Mouse (Mus musculus): ENCODE results near the gene Gjb3. TPM values are rescaled to one million over a fixed set of nuclear protein-coding genes. Genes with fewer than 3 reads are reported as not detected.

Gene Gjb3
- polyA plus RNA-seq, 1 experiment from 2014 or later: not detected

DNA sequence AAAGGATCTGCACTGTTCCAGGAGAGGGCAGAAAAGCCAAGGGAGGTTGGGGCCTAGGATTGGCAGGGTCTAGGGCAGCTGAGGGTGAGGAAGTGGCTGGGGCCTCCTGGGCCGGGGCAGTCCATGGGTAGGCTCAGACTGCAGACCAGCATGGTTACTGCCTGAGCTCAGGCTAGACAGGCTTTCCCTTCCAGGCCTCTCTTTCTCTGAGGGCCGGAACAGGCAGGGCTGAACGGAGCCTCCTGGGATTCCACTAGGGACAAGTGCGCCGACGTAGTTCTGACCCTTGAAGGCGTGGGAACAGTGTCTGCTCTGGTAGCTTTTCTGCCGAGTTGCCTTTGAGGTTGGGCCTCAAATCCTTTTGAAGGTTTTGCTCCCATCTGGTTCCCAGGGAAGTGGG lies 14.9 kb downstream of the Gjb3 start:
- Histone ChIP-seq H3K27me3 (replicated peaks) (peaks cover 3% of the 10 kb centered on the region; the same call in 1 of the 2 replicates), H3K9me3 (replicated peaks) (no peaks in the 10 kb centered on the region), H3K4me3 (replicated peaks) (no peak overlapping the region), H3K9ac (replicated peaks) (no peak overlapping the region), H3K27ac (replicated peaks) (no peak overlapping the region), H3K4me1 (peaks cover 15% of the 10 kb centered on the region), H3K4me2 (no peak overlapping the region), H3K36me3 (no peaks in the 10 kb centered on the region)
- ATAC-seq (ENCODE audit: low FRiP score): no peak
- 86% methylated on average over 8 of the region's 8 CpGs for WGBS

DNA sequence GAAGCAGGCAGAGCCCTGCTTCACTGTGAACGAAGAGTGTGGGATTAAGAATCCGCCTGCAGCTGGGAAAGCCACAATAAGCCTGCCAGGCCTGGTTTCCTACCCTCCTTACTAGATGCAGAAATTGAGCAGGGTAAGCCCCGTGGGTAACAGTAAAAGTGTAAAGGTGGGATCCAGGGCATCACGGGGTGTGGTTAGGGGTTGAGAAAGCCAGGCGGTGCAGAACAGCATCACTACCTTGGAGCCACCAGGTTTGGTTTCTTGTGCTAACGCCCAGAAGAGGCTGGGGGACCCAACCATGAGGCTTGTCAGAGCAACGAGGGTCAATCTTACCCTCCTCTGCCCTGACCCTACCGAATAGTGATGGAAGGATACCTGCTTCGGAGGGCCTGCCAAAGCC lies 16.1 kb downstream of the Gjb3 start:
- H3K4me1 ChIP-seq: peaks cover 15% of the 10 kb centered on the region
- H3K27me3 ChIP-seq (replicated peaks): peaks cover 3% of the 10 kb centered on the region; the same call in 1 of the 2 replicates
- H3K4me3 ChIP-seq (replicated peaks): peak overlapping the region; percentile 57; the same call in 1 of the 2 replicates
- H3K36me3 ChIP-seq: no peaks in the 10 kb centered on the region
- no peaks in the 10 kb centered on the region for H3K9me3 ChIP-seq (replicated peaks)
- H3K4me2 ChIP-seq: peak overlapping the region; percentile 90
- 48% methylated on average over 9 of the region's 9 CpGs for WGBS
- H3K9ac ChIP-seq (replicated peaks): no peak overlapping the region
- H3K27ac ChIP-seq (replicated peaks): no peak overlapping the region
- no peak for ATAC-seq (ENCODE audit: low FRiP score)

DNA sequence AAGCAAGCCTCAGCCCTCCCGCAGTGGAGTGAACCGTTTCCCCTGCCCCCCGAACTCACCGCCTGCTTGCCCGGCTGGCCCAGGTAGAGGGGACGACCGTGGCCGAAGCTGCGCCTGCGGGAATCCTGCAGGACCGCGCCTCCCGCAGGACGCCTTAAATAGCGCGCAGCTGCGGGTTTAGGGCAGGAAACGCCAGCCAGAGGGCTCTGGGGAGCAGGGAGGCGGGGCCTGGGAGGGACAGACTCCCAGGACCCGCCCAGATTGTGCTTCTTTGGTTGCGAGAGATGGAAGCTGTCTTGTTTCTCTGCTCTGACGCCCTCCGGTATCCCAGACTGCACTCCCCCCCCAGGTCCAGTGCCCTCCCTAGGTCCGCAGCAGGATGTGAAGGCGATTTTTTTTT lies 16.8 kb downstream of the Gjb3 start, which contains the start of gene Gja4:
TSS of gene Gja4 (minus strand) at position 179 of the 400 bp plus-strand sequence.
- peak; percentile 91 for ATAC-seq (ENCODE audit: low FRiP score)
- Histone ChIP-seq H3K4me3 (replicated peaks) (peak within 1 kb of the TSS; percentile 57), H3K36me3 (no peaks in the 10 kb centered on the region), H3K27ac (replicated peaks) (peak within 1 kb of the TSS; percentile 48; the same call in 1 of the 2 replicates), H3K9me3 (replicated peaks) (no peaks in the 10 kb centered on the region), H3K27me3 (replicated peaks) (peaks cover 3% of the 10 kb centered on the region; the same call in 1 of the 2 replicates), H3K4me2 (peak within 1 kb of the TSS; percentile 90), H3K4me1 (peaks cover 15% of the 10 kb centered on the region), H3K9ac (replicated peaks) (peak within 1 kb of the TSS; percentile 66)
- WGBS: 0% methylated on average over 25 of the region's 25 CpGs

DNA sequence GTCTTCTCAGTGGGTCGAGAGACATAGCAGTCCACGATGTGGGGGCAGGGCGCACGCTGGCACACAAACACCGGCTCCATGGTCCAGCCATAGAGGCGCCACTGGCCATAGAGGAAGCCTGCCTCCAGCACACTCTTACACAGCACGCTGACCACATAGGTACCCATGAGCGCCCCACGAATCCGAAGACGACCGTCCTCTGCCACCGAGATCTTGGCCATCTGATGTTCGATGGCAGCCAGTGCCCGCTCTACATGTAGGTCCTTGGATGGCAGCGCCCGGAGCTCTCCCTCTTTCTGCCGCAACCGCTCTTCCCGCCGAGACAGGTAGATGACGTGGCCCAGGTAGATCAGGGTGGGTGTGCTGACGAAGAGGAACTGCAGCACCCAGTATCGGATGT lies 18.3 kb downstream of the Gjb3 start:
- no peak for ATAC-seq (ENCODE audit: low FRiP score)
- H3K4me3 ChIP-seq (replicated peaks): peak overlapping the region; percentile 57; the same call in 1 of the 2 replicates

DNA sequence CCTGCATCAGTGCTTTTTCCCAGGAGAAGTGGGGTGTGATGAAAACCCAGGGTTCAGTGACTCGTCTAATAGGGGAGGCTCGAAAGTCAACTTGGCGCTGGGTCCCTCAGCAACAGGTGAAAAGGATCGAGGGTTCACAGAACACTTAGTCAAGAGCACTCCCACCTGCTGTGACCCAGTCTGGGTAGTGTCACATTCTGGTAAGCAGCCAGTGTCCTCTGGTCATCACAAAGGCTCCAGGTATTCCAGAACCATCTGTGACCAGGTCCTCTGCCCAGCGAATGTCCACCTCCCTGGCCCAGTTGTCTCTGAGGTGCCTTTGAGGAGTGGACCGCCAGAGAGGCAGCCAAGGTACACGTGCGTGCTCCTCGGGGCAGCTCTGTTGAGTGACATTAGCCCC lies 19.1 kb downstream of the Gjb3 start:
- no peak overlapping the region for H3K27ac ChIP-seq (replicated peaks)
- no peaks in the 10 kb centered on the region for H3K9me3 ChIP-seq (replicated peaks)
- peaks cover 15% of the 10 kb centered on the region for H3K4me1 ChIP-seq
- peaks cover 3% of the 10 kb centered on the region; the same call in 1 of the 2 replicates for H3K27me3 ChIP-seq (replicated peaks)
- no peak for ATAC-seq (ENCODE audit: low FRiP score)
- H3K4me3 ChIP-seq (replicated peaks): no peak overlapping the region
- H3K4me2 ChIP-seq: no peak overlapping the region
- no peaks in the 10 kb centered on the region for H3K36me3 ChIP-seq
- 66% methylated on average over 9 of the region's 9 CpGs for WGBS
- no peak overlapping the region for H3K9ac ChIP-seq (replicated peaks)

More for the DNA sequence above, 18.3 kb downstream of the Gjb3 start:
- no peaks in the 10 kb centered on the region for H3K9me3 ChIP-seq (replicated peaks)
- 72% methylated on average over 24 of the region's 24 CpGs for WGBS
- no peak overlapping the region for H3K9ac ChIP-seq (replicated peaks)
- peaks cover 15% of the 10 kb centered on the region for H3K4me1 ChIP-seq
- H3K27me3 ChIP-seq (replicated peaks): peaks cover 3% of the 10 kb centered on the region; the same call in 1 of the 2 replicates
- H3K27ac ChIP-seq (replicated peaks): no peak overlapping the region
- H3K36me3 ChIP-seq: no peaks in the 10 kb centered on the region
- H3K4me2 ChIP-seq: peak overlapping the region; percentile 2; the same call in 1 of the 2 replicates

DNA sequence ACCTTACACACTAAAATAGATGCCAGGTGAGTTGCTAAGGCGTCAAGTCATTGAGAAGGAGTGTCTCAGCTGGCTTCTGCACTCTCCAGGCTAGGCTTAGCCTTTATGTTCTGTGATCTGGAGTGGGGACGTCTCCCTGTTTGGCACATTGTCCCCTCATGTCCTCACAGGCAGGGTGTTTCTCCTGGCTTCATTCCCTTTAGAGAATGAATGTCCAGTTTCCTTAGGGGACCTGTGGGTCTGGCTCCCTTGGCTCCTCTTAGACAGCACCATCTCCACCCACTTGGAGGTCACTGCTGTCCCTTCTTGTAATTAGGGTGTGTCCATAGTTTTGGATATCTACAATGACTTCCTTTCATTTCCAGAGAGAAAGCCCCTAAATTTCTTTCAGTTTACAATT lies 23.7 kb downstream of the Gjb3 start:
- no peak overlapping the region for H3K4me3 ChIP-seq (replicated peaks)
- no peak for ATAC-seq (ENCODE audit: low FRiP score)
- H3K27ac ChIP-seq (replicated peaks): no peak overlapping the region
- no peaks in the 10 kb centered on the region for H3K9me3 ChIP-seq (replicated peaks)
- WGBS: 62% methylated on average over 2 of the region's 2 CpGs
- no peak overlapping the region for H3K9ac ChIP-seq (replicated peaks)
- H3K4me1 ChIP-seq: no peaks in the 10 kb centered on the region
- no peak overlapping the region for H3K4me2 ChIP-seq
- no peaks in the 10 kb centered on the region for H3K27me3 ChIP-seq (replicated peaks)
- no peaks in the 10 kb centered on the region for H3K36me3 ChIP-seq

DNA sequence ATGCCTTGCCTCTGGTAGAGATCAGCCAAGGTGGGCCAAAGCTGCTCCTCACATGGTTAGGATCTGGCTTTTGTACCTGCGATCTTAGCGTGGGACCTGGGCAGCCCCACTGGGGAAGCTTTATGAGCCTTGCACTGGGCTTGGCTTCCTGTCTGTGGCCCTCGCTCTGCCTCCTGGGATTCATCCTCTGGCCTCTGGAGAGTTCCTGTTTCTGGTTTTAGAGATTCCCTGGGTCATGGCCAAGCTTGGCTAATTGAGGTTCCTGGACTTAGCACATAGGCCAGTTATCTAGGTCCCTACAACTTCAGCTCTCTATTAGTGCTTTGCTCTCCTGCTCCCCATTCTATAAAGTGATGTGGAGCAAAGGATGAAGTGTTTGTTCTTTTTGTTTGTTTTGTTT lies 26.8 kb downstream of the Gjb3 start:
- ATAC-seq (ENCODE audit: low FRiP score): no peak
- Histone ChIP-seq H3K27ac (replicated peaks) (no peak overlapping the region), H3K27me3 (replicated peaks) (no peaks in the 10 kb centered on the region), H3K9ac (replicated peaks) (no peak overlapping the region), H3K4me2 (no peak overlapping the region), H3K9me3 (replicated peaks) (no peaks in the 10 kb centered on the region), H3K4me3 (replicated peaks) (no peak overlapping the region), H3K36me3 (no peaks in the 10 kb centered on the region), H3K4me1 (no peaks in the 10 kb centered on the region)
- WGBS: 81% methylated on average over 3 of the region's 3 CpGs

DNA sequence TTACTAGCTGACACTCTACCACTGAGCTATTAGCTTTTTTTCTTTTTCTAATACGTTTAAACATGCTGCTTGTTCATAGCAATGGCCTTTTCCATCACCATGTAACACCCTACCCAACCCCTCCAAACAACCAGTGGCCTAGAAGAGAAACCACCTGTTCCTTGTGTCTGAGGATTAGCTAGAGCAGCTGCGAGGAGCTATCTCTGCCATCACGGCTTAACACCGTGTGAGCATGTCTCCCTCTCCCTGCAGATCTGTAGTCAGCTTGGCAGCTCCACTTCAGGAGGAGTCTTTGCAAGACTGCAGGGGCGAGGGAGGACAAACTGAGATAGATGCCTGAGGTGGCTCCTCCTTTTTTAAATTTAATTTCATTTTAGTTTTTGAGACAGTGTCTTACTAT lies 30.1 kb downstream of the Gjb3 start:
- Histone ChIP-seq H3K4me1 (no peaks in the 10 kb centered on the region), H3K36me3 (no peaks in the 10 kb centered on the region), H3K4me2 (no peak overlapping the region), H3K27me3 (replicated peaks) (no peaks in the 10 kb centered on the region), H3K9ac (replicated peaks) (no peak overlapping the region), H3K4me3 (replicated peaks) (no peak overlapping the region), H3K9me3 (replicated peaks) (no peaks in the 10 kb centered on the region), H3K27ac (replicated peaks) (no peak overlapping the region)
- 80% methylated on average over 5 of the region's 5 CpGs for WGBS
- ATAC-seq (ENCODE audit: low FRiP score): no peak

DNA sequence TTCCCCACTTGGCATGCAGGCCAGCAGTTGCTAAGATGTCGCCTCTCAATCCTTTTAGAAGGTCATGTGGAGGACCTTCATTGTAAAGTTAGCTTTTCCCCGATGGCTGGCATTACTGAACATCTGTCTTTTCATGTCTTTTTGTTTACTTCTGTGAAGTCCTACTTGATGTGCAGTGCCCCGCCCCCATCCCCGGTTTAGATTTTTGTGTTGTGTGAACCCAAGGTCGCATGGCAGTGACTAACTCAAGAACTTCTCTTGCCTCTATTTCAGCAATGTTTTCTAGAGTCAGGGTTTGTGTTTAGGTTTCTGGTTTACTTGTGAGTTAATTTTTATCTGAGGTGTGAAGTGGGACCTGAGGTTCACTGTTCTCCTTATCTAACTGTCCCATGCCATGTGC lies 38.0 kb downstream of the Gjb3 start:
- H3K9me3 ChIP-seq (replicated peaks): no peaks in the 10 kb centered on the region
- H3K4me2 ChIP-seq: no peak overlapping the region
- WGBS: 75% methylated on average over 5 of the region's 5 CpGs
- H3K4me3 ChIP-seq (replicated peaks): no peak overlapping the region
- no peaks in the 10 kb centered on the region for H3K27me3 ChIP-seq (replicated peaks)
- ATAC-seq (ENCODE audit: low FRiP score): no peak
- H3K4me1 ChIP-seq: no peaks in the 10 kb centered on the region
- H3K9ac ChIP-seq (replicated peaks): no peak overlapping the region
- no peak overlapping the region for H3K27ac ChIP-seq (replicated peaks)
- H3K36me3 ChIP-seq: no peaks in the 10 kb centered on the region

DNA sequence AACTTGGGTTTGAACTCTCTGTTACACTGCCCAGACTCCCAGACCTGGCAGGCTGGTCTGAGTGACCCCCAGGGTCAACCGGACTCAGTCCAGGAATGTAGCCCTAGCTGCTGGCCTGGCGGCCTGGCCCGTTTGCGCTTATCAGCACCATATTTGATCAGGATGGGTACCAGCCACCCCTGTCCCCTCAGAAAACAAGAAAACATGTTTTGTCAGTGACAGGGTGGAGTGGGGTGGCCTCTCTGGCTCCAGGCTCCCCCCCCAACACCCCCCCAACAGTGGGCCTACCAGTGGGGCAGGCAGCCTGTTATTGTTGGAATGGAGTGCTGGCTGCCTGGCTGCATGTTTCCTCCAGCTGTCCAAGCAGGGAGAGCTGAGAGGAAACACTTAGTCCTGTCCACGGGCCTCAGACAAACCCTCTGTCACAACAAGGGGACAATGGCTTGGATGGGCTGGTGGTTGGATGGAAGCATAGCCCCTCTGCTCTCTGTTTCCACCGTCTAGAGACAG lies 41.5 kb downstream of the Gjb3 start:
- no peaks in the 10 kb centered on the region for H3K36me3 ChIP-seq
- H3K27me3 ChIP-seq (replicated peaks): no peaks in the 10 kb centered on the region
- no peak overlapping the region for H3K4me3 ChIP-seq (replicated peaks)
- H3K4me1 ChIP-seq: no peaks in the 10 kb centered on the region
- WGBS: 84% methylated on average over 6 of the region's 6 CpGs
- no peak overlapping the region for H3K4me2 ChIP-seq
- ATAC-seq (ENCODE audit: low FRiP score): no peak
- no peak overlapping the region for H3K27ac ChIP-seq (replicated peaks)
- H3K9ac ChIP-seq (replicated peaks): no peak overlapping the region
- no peaks in the 10 kb centered on the region for H3K9me3 ChIP-seq (replicated peaks)

DNA sequence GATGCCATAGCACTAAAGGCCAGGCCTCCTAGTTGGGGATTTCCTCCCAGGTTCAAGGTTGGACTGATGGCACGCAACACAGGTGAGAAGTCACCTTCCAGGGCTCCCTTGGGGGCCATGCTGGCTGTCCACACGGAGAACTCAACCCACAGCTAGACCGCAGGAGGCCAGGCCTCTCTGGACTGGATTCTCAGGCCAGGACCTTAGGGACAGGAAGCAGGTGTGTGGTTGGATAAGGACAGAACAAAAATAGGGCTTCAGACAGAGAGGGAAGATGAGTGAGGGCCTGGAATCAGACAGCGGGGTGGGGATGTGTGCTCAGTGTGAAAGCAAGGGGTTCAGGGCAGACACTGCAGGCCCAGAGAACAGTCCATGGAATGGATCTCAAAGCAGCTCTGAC lies 43.7 kb downstream of the Gjb3 start:
- Histone ChIP-seq H3K4me2 (no peak overlapping the region), H3K4me3 (replicated peaks) (no peak overlapping the region), H3K27me3 (replicated peaks) (no peaks in the 10 kb centered on the region), H3K27ac (replicated peaks) (no peak overlapping the region), H3K9me3 (replicated peaks) (no peaks in the 10 kb centered on the region), H3K36me3 (no peaks in the 10 kb centered on the region), H3K9ac (replicated peaks) (no peak overlapping the region), H3K4me1 (no peaks in the 10 kb centered on the region)
- ATAC-seq (ENCODE audit: low FRiP score): no peak
- WGBS: 77% methylated on average over 4 of the region's 4 CpGs

DNA sequence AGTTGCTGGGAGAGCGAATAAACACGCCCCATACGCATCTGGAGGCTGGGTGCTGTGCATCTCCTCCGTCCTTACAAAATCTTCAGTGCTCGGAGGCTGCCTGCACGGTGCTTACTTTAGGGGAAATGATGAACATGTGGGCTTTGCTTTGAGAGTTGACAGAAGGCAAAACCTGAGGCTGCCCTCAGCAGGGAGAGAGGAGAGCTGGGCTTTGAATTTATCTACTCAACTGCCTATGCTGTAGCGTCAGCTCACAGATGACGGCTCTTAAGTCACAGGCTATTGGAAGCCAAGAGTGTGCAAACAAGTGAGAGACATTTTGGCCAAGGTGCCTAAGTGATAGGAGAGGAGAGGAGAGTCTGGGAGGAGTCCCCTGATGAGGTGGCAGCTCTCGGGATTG lies 51.4 kb downstream of the Gjb3 start:
- Histone ChIP-seq H3K9me3 (replicated peaks) (no peaks in the 10 kb centered on the region), H3K27ac (replicated peaks) (no peak overlapping the region), H3K4me1 (0 out of 2 replicates have a peak, but pooled peaks cover 2% of the 10 kb centered on the region), H3K4me2 (no peak overlapping the region), H3K27me3 (replicated peaks) (no peaks in the 10 kb centered on the region), H3K36me3 (no peaks in the 10 kb centered on the region), H3K9ac (replicated peaks) (no peak overlapping the region), H3K4me3 (replicated peaks) (no peak overlapping the region)
- 87% methylated on average over 9 of the region's 9 CpGs for WGBS
- no peak for ATAC-seq (ENCODE audit: low FRiP score)

Measured in neural tube, embryonic 15.5 days (tissue).